Mouse (Mus musculus): ENCODE data around the gene Jak3. TPM values are rescaled to one million over a fixed set of nuclear protein-coding genes. Genes with fewer than 3 reads are reported as not detected.
"Not testable (repeated sequence)": the region's sequence is repeated elsewhere in the genome, so short reads cannot be mapped to it uniquely, and the experiment has no call there.

The Jak3 gene
- polyA plus RNA-seq, 1 experiment from 2014 or later = 3.5 TPM

GRCm38 (mm10) chr8:71700493-71701269 lies 24.6 kb downstream of the Jak3 start:
- no peak overlapping the region; the same call in 1 of the 2 replicates for H3K4me3 ChIP-seq
- WGBS = 11% methylated on average over 29 of the region's 29 CpGs

GRCm38 (mm10) chr8:71701414-71702086 lies 25.5 kb downstream of the Jak3 start, which contains the start of gene B3gnt3:
Gene B3gnt3 (minus strand): TSS chr8:71701789.
- Histone ChIP-seq H3K9me3 (no peaks in the 10 kb centered on the region), H3K27me3 (peaks cover 86% of the 10 kb centered on the region), H3K36me3 (no peaks in the 10 kb centered on the region), H3K4me3 (no peak within 1 kb of the TSS; the same call in 1 of the 2 replicates), H3K4me2 (peak within 1 kb of the TSS; percentile 21), H3K27ac (no peak within 1 kb of the TSS), H3K4me1 (replicated peaks) (peaks cover 6% of the 10 kb centered on the region), H3K9ac (0 out of 2 replicates have a peak within 1 kb of the TSS, but pooled peaks have one; percentile 19)
- WGBS = 14% methylated on average over 32 of the region's 34 CpGs
- ATAC-seq (ENCODE audit: low FRiP score) = no peak

More at GRCm38 (mm10) chr8:71700493-71701269, 24.6 kb downstream of the Jak3 start:
- no peak overlapping the region for H3K27ac ChIP-seq
- no peaks in the 10 kb centered on the region for H3K9me3 ChIP-seq
- ATAC-seq (ENCODE audit: low FRiP score) = no peak
- H3K27me3 ChIP-seq = peaks cover 92% of the 10 kb centered on the region
- H3K36me3 ChIP-seq = no peaks in the 10 kb centered on the region
- H3K4me1 ChIP-seq (replicated peaks) = peaks cover 6% of the 10 kb centered on the region
- peak overlapping the region; percentile 21 for H3K4me2 ChIP-seq
- 0 out of 2 replicates have a peak overlapping the region, but pooled peaks have one; percentile 19 for H3K9ac ChIP-seq

GRCm38 (mm10) chr8:71702087-71702432 lies 26.0 kb downstream of the Jak3 start:
- Histone ChIP-seq H3K27me3 (peaks cover 82% of the 10 kb centered on the region), H3K4me1 (replicated peaks) (peaks cover 6% of the 10 kb centered on the region), H3K36me3 (no peaks in the 10 kb centered on the region), H3K9ac (no peak overlapping the region), H3K4me3 (no peak overlapping the region), H3K27ac (no peak overlapping the region), H3K4me2 (no peak overlapping the region), H3K9me3 (no peaks in the 10 kb centered on the region)
- ATAC-seq (ENCODE audit: low FRiP score) = no peak
- WGBS = 25% methylated on average over 4 of the region's 4 CpGs

- Histone ChIP-seq H3K9me3 (no peaks in the 10 kb centered on the region), H3K4me3 (no peak overlapping the region), H3K4me1 (replicated peaks) (peaks cover 6% of the 10 kb centered on the region), H3K4me2 (no peak overlapping the region), H3K27ac (no peak overlapping the region), H3K36me3 (peaks cover 4% of the 10 kb centered on the region; the same call in 1 of the 2 replicates), H3K9ac (no peak overlapping the region), H3K27me3 (peaks cover 83% of the 10 kb centered on the region)
- ATAC-seq (ENCODE audit: low FRiP score) = no peak
- WGBS = 82% methylated on average over 3 of the region's 3 CpGs
Observed at GRCm38 (mm10) chr8:71702923-71703322, 26.8 kb downstream of the Jak3 start.

GRCm38 (mm10) chr8:71703400-71703799 lies 27.3 kb downstream of the Jak3 start:
- H3K4me3 ChIP-seq; H3K36me3 ChIP-seq; ATAC-seq (ENCODE audit: low FRiP score); H3K9ac ChIP-seq; H3K4me1 ChIP-seq (replicated peaks); H3K4me2 ChIP-seq; H3K9me3 ChIP-seq; H3K27ac ChIP-seq: not testable (repeated sequence)
- peaks cover 85% of the 10 kb centered on the region for H3K27me3 ChIP-seq

GRCm38 (mm10) chr8:71707874-71708273 lies 31.8 kb downstream of the Jak3 start:
- Histone ChIP-seq H3K27me3 (peaks cover 55% of the 10 kb centered on the region), H3K36me3 (peaks cover 40% of the 10 kb centered on the region), H3K9me3 (no peaks in the 10 kb centered on the region), H3K4me3 (no peak overlapping the region), H3K27ac (no peak overlapping the region), H3K4me1 (replicated peaks) (peaks cover 5% of the 10 kb centered on the region), H3K4me2 (no peak overlapping the region), H3K9ac (no peak overlapping the region)
- no peak for ATAC-seq (ENCODE audit: low FRiP score)
- 30% methylated on average over 8 of the region's 8 CpGs for WGBS

- peaks cover 52% of the 10 kb centered on the region for H3K36me3 ChIP-seq
- H3K9me3 ChIP-seq = no peaks in the 10 kb centered on the region
- no peak overlapping the region for H3K9ac ChIP-seq
- ATAC-seq (ENCODE audit: low FRiP score) = peak; percentile 29
- WGBS = 39% methylated on average over 25 of the region's 25 CpGs
- H3K27ac ChIP-seq = no peak overlapping the region
- H3K4me3 ChIP-seq = no peak overlapping the region
- H3K27me3 ChIP-seq = peaks cover 41% of the 10 kb centered on the region
- peaks cover 5% of the 10 kb centered on the region for H3K4me1 ChIP-seq (replicated peaks)
- H3K4me2 ChIP-seq = no peak overlapping the region
Observed at GRCm38 (mm10) chr8:71709134-71709799, 33.2 kb downstream of the Jak3 start.

GRCm38 (mm10) chr8:71709800-71710446 lies 33.8 kb downstream of the Jak3 start:
- ATAC-seq (ENCODE audit: low FRiP score) = peak; percentile 76
- H3K27me3 ChIP-seq = peaks cover 35% of the 10 kb centered on the region
- peaks cover 5% of the 10 kb centered on the region for H3K4me1 ChIP-seq (replicated peaks)
- H3K4me2 ChIP-seq = peak overlapping the region; percentile 44
- 22% methylated on average over 25 of the region's 25 CpGs for WGBS
- H3K27ac ChIP-seq = no peak overlapping the region
- no peak overlapping the region for H3K4me3 ChIP-seq
- H3K9me3 ChIP-seq = no peaks in the 10 kb centered on the region
- H3K36me3 ChIP-seq = peaks cover 58% of the 10 kb centered on the region
- H3K9ac ChIP-seq = no peak overlapping the region

GRCm38 (mm10) chr8:71711574-71711973 lies 35.5 kb downstream of the Jak3 start:
- no peak overlapping the region for H3K27ac ChIP-seq
- peaks cover 73% of the 10 kb centered on the region for H3K36me3 ChIP-seq
- H3K4me2 ChIP-seq = no peak overlapping the region
- peaks cover 5% of the 10 kb centered on the region for H3K4me1 ChIP-seq (replicated peaks)
- H3K9ac ChIP-seq = no peak overlapping the region
- peaks cover 29% of the 10 kb centered on the region for H3K27me3 ChIP-seq
- H3K9me3 ChIP-seq = no peaks in the 10 kb centered on the region
- WGBS = 90% methylated on average over 2 of the region's 2 CpGs
- H3K4me3 ChIP-seq = no peak overlapping the region
- ATAC-seq (ENCODE audit: low FRiP score) = no peak

- Histone ChIP-seq H3K36me3 (peaks cover 72% of the 10 kb centered on the region), H3K27ac (no peak overlapping the region), H3K4me2 (no peak overlapping the region), H3K4me1 (replicated peaks) (peaks cover 29% of the 10 kb centered on the region), H3K9me3 (no peaks in the 10 kb centered on the region), H3K4me3 (no peak overlapping the region), H3K9ac (no peak overlapping the region), H3K27me3 (no peaks in the 10 kb centered on the region)
- 56% methylated on average over 8 of the region's 8 CpGs for WGBS
- ATAC-seq (ENCODE audit: low FRiP score) = no peak
Observed at GRCm38 (mm10) chr8:71715531-71715930, 39.4 kb downstream of the Jak3 start.

GRCm38 (mm10) chr8:71716561-71717053 lies 40.5 kb downstream of the Jak3 start:
- Histone ChIP-seq H3K4me2 (no peak overlapping the region), H3K27me3 (no peaks in the 10 kb centered on the region), H3K27ac (no peak overlapping the region), H3K9me3 (no peaks in the 10 kb centered on the region), H3K4me1 (replicated peaks) (peaks cover 40% of the 10 kb centered on the region), H3K36me3 (peaks cover 63% of the 10 kb centered on the region), H3K9ac (no peak overlapping the region), H3K4me3 (no peak overlapping the region)
- WGBS = 86% methylated on average over 13 of the region's 13 CpGs
- no peak for ATAC-seq (ENCODE audit: low FRiP score)

- Histone ChIP-seq H3K36me3 (peaks cover 59% of the 10 kb centered on the region), H3K27ac (no peak overlapping the region), H3K27me3 (no peaks in the 10 kb centered on the region), H3K9ac (no peak overlapping the region), H3K4me2 (no peak overlapping the region), H3K4me3 (no peak overlapping the region), H3K4me1 (replicated peaks) (peaks cover 45% of the 10 kb centered on the region), H3K9me3 (no peaks in the 10 kb centered on the region)
- no peak for ATAC-seq (ENCODE audit: low FRiP score)
- 93% methylated on average over 12 of the region's 12 CpGs for WGBS
Observed at GRCm38 (mm10) chr8:71717096-71717495, 41.0 kb downstream of the Jak3 start.
